ENCODE assay signal across 8 mouse cellular contexts in genomic region chr11:83815628-83816027, GRCm38 (mm10). TPM values are rescaled to one million over a fixed set of nuclear protein-coding genes. Genes with fewer than 3 reads are reported as not detected.
DNase-seq lines count a peak whose midpoint lies in the region; ATAC-seq and TF ChIP-seq lines count a peak whose summit lies in the region.

No protein-coding gene starts in this region.

- TF ChIP-seq CTCF in kidney, postnatal 0 days (IDR thresholded peaks at IDR 0.05; ENCODE audit: low read depth): peak; percentile 88
- peak; percentile 71 for TF ChIP-seq CTCF in liver, embryonic 14.5 days (IDR thresholded peaks at IDR 0.05; ENCODE audit: low read depth)

- ATAC-seq in forebrain, embryonic 12.5 days (ENCODE audit: low FRiP score): no peak
- ATAC-seq in kidney, postnatal 0 days (replicated peaks; ENCODE audit: low FRiP score, low read depth): no peak
- ATAC-seq in liver, embryonic 14.5 days (ENCODE audit: insufficient read depth): no peak

- no peak overlapping the region for H3K4me2 ChIP-seq in forebrain, embryonic 12.5 days
- no peak overlapping the region; the same call in 1 of the 2 replicates for H3K4me2 ChIP-seq in kidney, postnatal 0 days (ENCODE audit: low read length)
- H3K4me2 ChIP-seq in liver, embryonic 14.5 days (ENCODE audit: low read depth): no peak overlapping the region

- H3K4me3 ChIP-seq in forebrain, embryonic 10.5 days: no peak overlapping the region
- H3K4me3 ChIP-seq in forebrain, embryonic 12.5 days (replicated peaks): no peak overlapping the region
- H3K4me3 ChIP-seq in kidney, postnatal 0 days (replicated peaks; ENCODE audit: low read depth, low read length): no peak overlapping the region
- no peak overlapping the region for H3K4me3 ChIP-seq in liver, embryonic 14.5 days (ENCODE audit: insufficient read depth in 1 of 2, low read depth in 2 of 2, low read length in 2 of 2)

- no peaks in the 10 kb centered on the region for H3K9me3 ChIP-seq in forebrain, embryonic 10.5 days
- no peaks in the 10 kb centered on the region for H3K9me3 ChIP-seq in forebrain, embryonic 12.5 days
- H3K9me3 ChIP-seq in kidney, postnatal 0 days (replicated peaks; ENCODE audit: low read length): no peaks in the 10 kb centered on the region
- no peaks in the 10 kb centered on the region for H3K9me3 ChIP-seq in liver, embryonic 14.5 days (ENCODE audit: control insufficient read depth, low read length)

- no peak overlapping the region for H3K27ac ChIP-seq in forebrain, embryonic 10.5 days
- H3K27ac ChIP-seq in forebrain, embryonic 12.5 days: no peak overlapping the region
- H3K27ac ChIP-seq in kidney, postnatal 0 days: peak overlapping the region; percentile 95
- no peak overlapping the region for H3K27ac ChIP-seq in liver, embryonic 14.5 days

- no peaks in the 10 kb centered on the region for H3K36me3 ChIP-seq in forebrain, embryonic 10.5 days (replicated peaks)
- no peaks in the 10 kb centered on the region for H3K36me3 ChIP-seq in forebrain, embryonic 12.5 days (replicated peaks)
- no peaks in the 10 kb centered on the region for H3K36me3 ChIP-seq in kidney, postnatal 0 days (ENCODE audit: insufficient read depth, low read length)
- H3K36me3 ChIP-seq in liver, embryonic 14.5 days (replicated peaks; ENCODE audit: control insufficient read depth, insufficient read depth, low read depth): no peaks in the 10 kb centered on the region

- 12% methylated on average over 9 of the region's 9 CpGs for WGBS in forebrain, embryonic 10.5 days
- WGBS in forebrain, embryonic 12.5 days: 12% methylated on average over 9 of the region's 9 CpGs
- 5% methylated on average over 9 of the region's 9 CpGs for WGBS in kidney, postnatal 0 days
- WGBS in liver, embryonic 14.5 days (ENCODE audit: insufficient replicate concordance): 7% methylated on average over 9 of the region's 9 CpGs

- H3K4me1 ChIP-seq in forebrain, embryonic 10.5 days: peaks cover 18% of the 10 kb centered on the region
- H3K4me1 ChIP-seq in forebrain, embryonic 12.5 days: 0 out of 2 replicates have a peak, but pooled peaks cover 4% of the 10 kb centered on the region
- H3K4me1 ChIP-seq in kidney, postnatal 0 days (replicated peaks; ENCODE audit: insufficient read depth, low read length): peaks cover 13% of the 10 kb centered on the region; the same call in 1 of the 2 replicates
- H3K4me1 ChIP-seq in liver, embryonic 14.5 days (replicated peaks; ENCODE audit: control insufficient read depth in 2 of 2, insufficient read depth in 2 of 2, low read length in 1 of 2): peaks cover 0 to 3% of the 10 kb centered on the region in 2 experiments; a peak in 1 of 4 replicates

- no peaks in the 10 kb centered on the region for H3K27me3 ChIP-seq in forebrain, embryonic 10.5 days (ENCODE audit: poor library complexity, severe bottlenecking)
- H3K27me3 ChIP-seq in forebrain, embryonic 12.5 days: no peaks in the 10 kb centered on the region
- no peaks in the 10 kb centered on the region for H3K27me3 ChIP-seq in kidney, postnatal 0 days (ENCODE audit: insufficient read depth, low read length)
- H3K27me3 ChIP-seq in liver, embryonic 14.5 days (ENCODE audit: control insufficient read depth, insufficient read depth, low read length): no peaks in the 10 kb centered on the region; the same call in 1 of the 2 replicates

- no peak overlapping the region for H3K9ac ChIP-seq in forebrain, embryonic 12.5 days
- 0 out of 2 replicates have a peak overlapping the region, but pooled peaks have one; percentile 18 for H3K9ac ChIP-seq in kidney, postnatal 0 days (ENCODE audit: low read depth, low read length)
- no peak overlapping the region for H3K9ac ChIP-seq in liver, embryonic 14.5 days (replicated peaks)

- DNase-seq in forebrain, embryonic 10.5 days (ENCODE audit: extremely low spot score, low spot score): peak; percentile 54
- peak; percentile 67 for DNase-seq in urinary bladder, postnatal 25 days (ENCODE audit: low spot score)
- no peak for DNase-seq in urinary bladder, postnatal 4 days (ENCODE audit: low spot score in 2 of 2)
- peak; percentile 75 for DNase-seq in embryo, embryonic 11 days
- peak; percentile 89 for DNase-seq in kidney, postnatal 0 days (ENCODE audit: low spot score)
- DNase-seq in liver, embryonic 14.5 days (ENCODE audit: low read depth in 3 of 3, low spot score in 3 of 3): peak; percentile 16 to 31 (median 29)
- DNase-seq in skeletal muscle tissue, adult 2 months (ENCODE audit: low read depth, low spot score): peak; percentile 29

- TF ChIP-seq EP300 in liver, embryonic 14.5 days (IDR thresholded peaks at IDR 0.05; ENCODE audit: low read depth): no peak

RNA-seq across cellular contexts. Expression of gene Hnf1b, which starts 34.2 kb away (rescaled TPM):
- polyA plus RNA-seq in forebrain, embryonic 10.5 days (2016; fragmentation: Nextera tagmentation; extraction: Ambion mirVana): not detected in 2 replicates
- not detected in 2 replicates for polyA plus RNA-seq in forebrain, embryonic 12.5 days (2016; fragmentation: Nextera tagmentation; extraction: Ambion mirVana)
- 88.8 and 92.6 TPM in 2 replicates for polyA plus RNA-seq in kidney, postnatal 0 days (2015; fragmentation: Nextera tagmentation; extraction: Ambion mirVana)
- polyA plus RNA-seq in liver, embryonic 14.5 days (2012; rRNA removed): 1.8 and 2.2 TPM in 2 replicates
- polyA plus RNA-seq in liver, embryonic 14.5 days (2014; fragmentation: Nextera tagmentation; extraction: Ambion mirVana): 2.4 and 2.9 TPM in 2 replicates

Comparison
In these comparisons a context has a peak if more than half of its experiments do, and no peak if none do; other contexts are left out.
1. DNase-seq: peak in forebrain, embryonic 10.5 days (single experiment), urinary bladder, postnatal 25 days (single experiment), embryo, embryonic 11 days (single experiment), kidney, postnatal 0 days (single experiment), liver, embryonic 14.5 days (3 of 3) and skeletal muscle tissue, adult 2 months (single experiment); none in urinary bladder, postnatal 4 days (0 of 2).
2. RNA of gene Hnf1b, which starts 34.2 kb away (polyA plus RNA-seq): 88.8 to 92.6 TPM in kidney, postnatal 0 days; 1.8 to 2.9 TPM in liver, embryonic 14.5 days, not detected in forebrain, embryonic 10.5 days and not detected in forebrain, embryonic 12.5 days; every median in the first group is over 10 times any median in the second.